Mouse (Mus musculus) embryonic facial prominence, embryonic 13.5 days (tissue): ENCODE measurements around the gene Ift88. TPM values are rescaled to one million over a fixed set of nuclear protein-coding genes. Genes with fewer than 3 reads are reported as not detected.

ENCODE experiments used
- ATAC-seq: fragments of 200-750 bp; cut with Nextera tagmentation; 2 replicates; pipeline ENCODE4 v1.8.0; 2017; ENCODE audit warnings: low read depth; ENCODE audit not compliant: insufficient number of reproducible peaks, insufficient read depth, low FRiP score, low TSS enrichment
- H3K27ac ChIP-seq: fragments of 300-500 bp; sonication (generic); 2 replicates; pipeline ENCODE4 v1.5.1; 2015; ENCODE audit warnings: moderate library complexity, mild to moderate bottlenecking, inconsistent platforms
- H3K27me3 ChIP-seq: fragments of 300-500 bp; sonication (generic); 2 replicates; pipeline ENCODE4 v1.6.1; 2015; ENCODE audit warnings: mild to moderate bottlenecking, inconsistent platforms
- H3K36me3 ChIP-seq: fragments of 300-500 bp; sonication (generic); 2 replicates; pipeline ENCODE4 v1.6.1; 2015; ENCODE audit warnings: mild to moderate bottlenecking, inconsistent platforms
- H3K4me1 ChIP-seq: fragments of 300-500 bp; sonication (generic); 2 replicates; pipeline ENCODE4 v1.6.1; 2015; ENCODE audit warnings: inconsistent platforms
- H3K4me2 ChIP-seq: fragments of 300-500 bp; sonication (generic); 2 replicates; pipeline ENCODE4 v1.6.1; 2015; ENCODE audit warnings: moderate library complexity, mild to moderate bottlenecking, inconsistent platforms
- H3K4me3 ChIP-seq: fragments of 300-500 bp; sonication (generic); 2 replicates; pipeline ENCODE4 v1.5.1; 2015; ENCODE audit warnings: mild to moderate bottlenecking, inconsistent platforms
- H3K9ac ChIP-seq: fragments of 300-500 bp; sonication (generic); 2 replicates; pipeline ENCODE4 v1.6.1; 2015; ENCODE audit warnings: mild to moderate bottlenecking, inconsistent platforms
- H3K9me3 ChIP-seq: fragments of 300-500 bp; sonication (generic); 2 replicates; pipeline ENCODE4 v1.6.1; 2016; ENCODE audit warnings: inconsistent platforms
- WGBS: fragments of 180-500 bp; shearing (Covaris S2); methylation state at CpG from one replicate; pipeline ENCODE4 v1.1.7; 2015; ENCODE audit warnings: mixed read lengths; 5-methylcytosine and 5-hydroxymethylcytosine counted together
- polyA plus RNA-seq: library from polyadenylated mRNA; unstranded; fragments of >200 nt; fragmentation: Nextera tagmentation; extraction: Ambion mirVana; gene quantifications from 2 replicates; pipeline ENCODE4 v1.2.1, GENCODE M21; 2015

Ift88 gene
- polyA plus RNA-seq, 1 experiment from 2014 or later: 18.4 TPM

GRCm38 (mm10) chr14:57523762-57524161 is 99.9 kb downstream of the Ift88 start:
- Histone ChIP-seq H3K4me3 (0 out of 2 replicates have a peak overlapping the region, but pooled peaks have one; percentile 74), H3K27me3 (peaks cover 27% of the 10 kb centered on the region), H3K9ac (no peak overlapping the region), H3K4me1 (0 out of 2 replicates have a peak, but pooled peaks cover 6% of the 10 kb centered on the region), H3K4me2 (peak overlapping the region; percentile 68; the same call in 1 of the 2 replicates), H3K27ac (no peak overlapping the region), H3K36me3 (no peaks in the 10 kb centered on the region), H3K9me3 (no peaks in the 10 kb centered on the region)
- 85% methylated on average over 9 of the region's 9 CpGs for WGBS
- no peak for ATAC-seq

GRCm38 (mm10) chr14:57524671-57525387 is 101.0 kb downstream of the Ift88 start, which contains the start of gene Il17d:
Gene Il17d (plus strand): TSS chr14:57524777.
- WGBS: under 1% methylated on average over 47 of the region's 104 CpGs
- peak within 1 kb of the TSS; percentile 74 for H3K4me3 ChIP-seq
- peak within 1 kb of the TSS; percentile 57; the same call in 1 of the 2 replicates for H3K27ac ChIP-seq
- H3K4me2 ChIP-seq: peak within 1 kb of the TSS; percentile 68
- H3K9ac ChIP-seq: peak within 1 kb of the TSS; percentile 68
- H3K9me3 ChIP-seq: no peaks in the 10 kb centered on the region
- peak; percentile 27; the same call in 1 of the 2 replicates for ATAC-seq
- no peaks in the 10 kb centered on the region for H3K36me3 ChIP-seq
- H3K4me1 ChIP-seq: 0 out of 2 replicates have a peak, but pooled peaks cover 6% of the 10 kb centered on the region
- peaks cover 27% of the 10 kb centered on the region for H3K27me3 ChIP-seq

GRCm38 (mm10) chr14:57525388-57526049 is 101.7 kb downstream of the Ift88 start:
- H3K9me3 ChIP-seq: no peaks in the 10 kb centered on the region
- peak; percentile 79 for ATAC-seq
- peak overlapping the region; percentile 57; the same call in 1 of the 2 replicates for H3K27ac ChIP-seq
- H3K27me3 ChIP-seq: peaks cover 27% of the 10 kb centered on the region
- no peaks in the 10 kb centered on the region for H3K36me3 ChIP-seq
- H3K4me1 ChIP-seq: 0 out of 2 replicates have a peak, but pooled peaks cover 6% of the 10 kb centered on the region
- H3K9ac ChIP-seq: peak overlapping the region; percentile 68
- H3K4me2 ChIP-seq: peak overlapping the region; percentile 68
- under 1% methylated on average over 39 of the region's 60 CpGs for WGBS
- peak overlapping the region; percentile 74 for H3K4me3 ChIP-seq

- ATAC-seq: no peak
- Histone ChIP-seq H3K36me3 (no peaks in the 10 kb centered on the region), H3K4me2 (peak overlapping the region; percentile 68), H3K9ac (no peak overlapping the region), H3K27me3 (peaks cover 27% of the 10 kb centered on the region), H3K4me3 (peak overlapping the region; percentile 74), H3K27ac (no peak overlapping the region), H3K9me3 (no peaks in the 10 kb centered on the region), H3K4me1 (0 out of 2 replicates have a peak, but pooled peaks cover 6% of the 10 kb centered on the region)
- 52% methylated on average over 10 of the region's 10 CpGs for WGBS
Measured at GRCm38 (mm10) chr14:57526050-57526623, 102.3 kb downstream of the Ift88 start.

GRCm38 (mm10) chr14:57527122-57527521 is 103.3 kb downstream of the Ift88 start:
- H3K27ac ChIP-seq: no peak overlapping the region
- H3K4me3 ChIP-seq: no peak overlapping the region
- H3K4me1 ChIP-seq: 0 out of 2 replicates have a peak, but pooled peaks cover 6% of the 10 kb centered on the region
- peaks cover 27% of the 10 kb centered on the region for H3K27me3 ChIP-seq
- 51% methylated on average over 7 of the region's 7 CpGs for WGBS
- no peaks in the 10 kb centered on the region for H3K9me3 ChIP-seq
- no peak overlapping the region for H3K9ac ChIP-seq
- no peak for ATAC-seq
- no peaks in the 10 kb centered on the region for H3K36me3 ChIP-seq
- no peak overlapping the region for H3K4me2 ChIP-seq

GRCm38 (mm10) chr14:57527598-57527997 is 103.7 kb downstream of the Ift88 start:
- 43% methylated on average over 2 of the region's 2 CpGs for WGBS
- Histone ChIP-seq H3K4me3 (no peak overlapping the region), H3K4me2 (no peak overlapping the region), H3K36me3 (no peaks in the 10 kb centered on the region), H3K4me1 (0 out of 2 replicates have a peak, but pooled peaks cover 6% of the 10 kb centered on the region), H3K27ac (no peak overlapping the region), H3K9ac (no peak overlapping the region), H3K27me3 (peaks cover 24% of the 10 kb centered on the region), H3K9me3 (no peaks in the 10 kb centered on the region)
- no peak for ATAC-seq

GRCm38 (mm10) chr14:57529086-57529785 is 105.4 kb downstream of the Ift88 start:
- Histone ChIP-seq H3K27ac (no peak overlapping the region), H3K27me3 (peaks cover 17% of the 10 kb centered on the region), H3K4me3 (no peak overlapping the region), H3K9me3 (no peaks in the 10 kb centered on the region), H3K36me3 (no peaks in the 10 kb centered on the region), H3K4me1 (peaks cover 10% of the 10 kb centered on the region), H3K4me2 (no peak overlapping the region), H3K9ac (no peak overlapping the region)
- ATAC-seq: no peak
- WGBS: 60% methylated on average over 10 of the region's 10 CpGs

- Histone ChIP-seq H3K4me3 (no peak overlapping the region), H3K4me2 (no peak overlapping the region), H3K27ac (no peak overlapping the region), H3K9me3 (no peaks in the 10 kb centered on the region), H3K4me1 (peaks cover 18% of the 10 kb centered on the region), H3K9ac (no peak overlapping the region), H3K36me3 (no peaks in the 10 kb centered on the region), H3K27me3 (peaks cover 24% of the 10 kb centered on the region)
- WGBS: 66% methylated on average over 5 of the region's 5 CpGs
- ATAC-seq: no peak
Measured at GRCm38 (mm10) chr14:57529786-57530515, 106.1 kb downstream of the Ift88 start.

- WGBS: 86% methylated on average over 3 of the region's 3 CpGs
- H3K36me3 ChIP-seq: no peaks in the 10 kb centered on the region
- peaks cover 32% of the 10 kb centered on the region for H3K27me3 ChIP-seq
- H3K4me1 ChIP-seq: peaks cover 26% of the 10 kb centered on the region
- H3K27ac ChIP-seq: no peak overlapping the region
- no peak overlapping the region for H3K9ac ChIP-seq
- ATAC-seq: no peak
- H3K9me3 ChIP-seq: no peaks in the 10 kb centered on the region
- H3K4me2 ChIP-seq: no peak overlapping the region
- no peak overlapping the region for H3K4me3 ChIP-seq
Measured at GRCm38 (mm10) chr14:57532577-57532976, 108.7 kb downstream of the Ift88 start.

GRCm38 (mm10) chr14:57533214-57533613 is 109.4 kb downstream of the Ift88 start:
- 29% methylated on average over 3 of the region's 3 CpGs for WGBS
- Histone ChIP-seq H3K4me1 (peaks cover 29% of the 10 kb centered on the region), H3K9me3 (no peaks in the 10 kb centered on the region), H3K4me3 (no peak overlapping the region), H3K27ac (no peak overlapping the region), H3K27me3 (peaks cover 39% of the 10 kb centered on the region), H3K9ac (no peak overlapping the region), H3K36me3 (no peaks in the 10 kb centered on the region), H3K4me2 (no peak overlapping the region)
- ATAC-seq: no peak
